Mouse (Mus musculus) lung, postnatal 0 days (tissue): ENCODE data around the gene F11r. TPM values are rescaled to one million over a fixed set of nuclear protein-coding genes. Genes with fewer than 3 reads are reported as not detected.

ENCODE experiments used
- ATAC-seq: fragments of 200-750 bp; cut with Nextera tagmentation; 2 replicates; pipeline ENCODE4 v1.8.0; 2017; ENCODE audit warnings: moderate library complexity
- DNase-seq: peaks from one replicate; pipeline ENCODE4 v3.0.0-alpha.2; 2016; ENCODE audit warnings: low spot score
- H3K27ac ChIP-seq: fragments of 300-500 bp; sonication (generic); 2 replicates; pipeline ENCODE4 v1.5.1; 2014; ENCODE audit warnings: antibody characterized with exemption, mild to moderate bottlenecking, low read length, mixed read lengths
- H3K27me3 ChIP-seq: fragments of 300-500 bp; sonication (generic); replicated peaks from 2 replicates; pipeline ENCODE4 v1.6.1; 2014; ENCODE audit warnings: low read length, mixed read lengths; ENCODE audit not compliant: insufficient read depth
- H3K36me3 ChIP-seq: fragments of 300-500 bp; sonication (generic); 2 replicates; pipeline ENCODE4 v1.6.1; 2014; ENCODE audit warnings: low read length, mixed read lengths; ENCODE audit not compliant: insufficient read depth
- H3K4me1 ChIP-seq: fragments of 300-500 bp; sonication (generic); 2 replicates; pipeline ENCODE4 v1.6.1; 2014; ENCODE audit warnings: antibody characterized with exemption, low read depth, low read length, mixed read lengths; ENCODE audit not compliant: insufficient read depth
- H3K4me2 ChIP-seq: fragments of 300-500 bp; sonication (generic); replicated peaks from 2 replicates; pipeline ENCODE4 v1.6.1; 2014; ENCODE audit warnings: low read depth, mild to moderate bottlenecking, low read length, moderate library complexity, mixed read lengths
- H3K4me3 ChIP-seq: fragments of 300-500 bp; sonication (generic); 2 replicates; pipeline ENCODE4 v1.5.1; 2014; ENCODE audit warnings: low read depth, low read length
- H3K9ac ChIP-seq: fragments of 300-500 bp; sonication (generic); replicated peaks from 2 replicates; pipeline ENCODE4 v1.6.1; 2014; ENCODE audit warnings: low read depth, mild to moderate bottlenecking
- H3K9me3 ChIP-seq: fragments of 300-500 bp; sonication (generic); 2 replicates; pipeline ENCODE4 v1.6.1; 2016; ENCODE audit warnings: low read length, mixed read lengths
- CTCF ChIP-seq: IDR thresholded peaks from 2 replicates; pipeline ENCODE4 v1.5.1; 2016; ENCODE audit warnings: antibody characterized with exemption, mild to moderate bottlenecking
- EP300 ChIP-seq: IDR thresholded peaks from 2 replicates; pipeline ENCODE4 v1.6.1; 2016; ENCODE audit warnings: antibody characterized with exemption, mild to moderate bottlenecking, control low read depth
- WGBS: fragments of 180-500 bp; shearing (Covaris S2); extraction: QIAGEN DNeasy Blood & Tissue Kit; methylation state at CpG from one replicate; pipeline ENCODE4 v1.1.7; 2014; 5-methylcytosine and 5-hydroxymethylcytosine counted together
- polyA plus RNA-seq: library from polyadenylated mRNA; unstranded; fragments of >200 nt; fragmentation: Nextera tagmentation; extraction: Ambion mirVana; gene quantifications from 2 replicates; pipeline ENCODE4 v1.2.1, GENCODE M21; 2015

F11r gene
- polyA plus RNA-seq: 177 and 239 TPM in 2 replicates

GRCm38 (mm10) chr1:171437264-171438013 lies at the start of gene F11r:
F11r (plus strand) TSS chr1:171437535.
- H3K9ac ChIP-seq: peak within 1 kb of the TSS; percentile 85
- H3K27ac ChIP-seq: peak within 1 kb of the TSS; percentile 95
- no peaks in the 10 kb centered on the region for H3K27me3 ChIP-seq
- no peaks in the 10 kb centered on the region for H3K36me3 ChIP-seq
- peaks cover 8% of the 10 kb centered on the region; the same call in 1 of the 2 replicates for H3K4me1 ChIP-seq
- TF ChIP-seq CTCF: peak; percentile 41
- peak; percentile 69; the same call in 1 of the 2 replicates for TF ChIP-seq EP300
- H3K9me3 ChIP-seq: no peaks in the 10 kb centered on the region
- peak; percentile 96 for DNase-seq
- peak within 1 kb of the TSS; percentile 72 for H3K4me2 ChIP-seq
- peak within 1 kb of the TSS; percentile 78 for H3K4me3 ChIP-seq
- 2% methylated on average over 44 of the region's 46 CpGs for WGBS
- ATAC-seq: peak; percentile 85

- H3K36me3 ChIP-seq: no peaks in the 10 kb centered on the region
- H3K27ac ChIP-seq: peak within 1 kb of the TSS; percentile 44; the same call in 1 of the 2 replicates
- no peak within 1 kb of the TSS for H3K9ac ChIP-seq
- DNase-seq (peak; percentile 59), ATAC-seq (peak; percentile 59)
- H3K4me1 ChIP-seq: no peaks in the 10 kb centered on the region
- no peak within 1 kb of the TSS; the same call in 1 of the 2 replicates for H3K4me3 ChIP-seq
- no peak within 1 kb of the TSS for H3K4me2 ChIP-seq
- 70% methylated on average over 15 of the region's 15 CpGs for WGBS
- H3K27me3 ChIP-seq: no peaks in the 10 kb centered on the region
- TF ChIP-seq EP300 (no peak), CTCF (no peak)
- H3K9me3 ChIP-seq: no peaks in the 10 kb centered on the region
These were observed 48.8 kb upstream of the F11r start, which contains the start of gene Arhgap30 for GRCm38 (mm10) chr1:171388376-171389102. Arhgap30 (plus strand) TSS chr1:171388954.

GRCm38 (mm10) chr1:171390101-171390500 lies 47.2 kb upstream of the F11r start:
- no peak for TF ChIP-seq CTCF
- TF ChIP-seq EP300: no peak
- 71% methylated on average over 4 of the region's 4 CpGs for WGBS
- no peak overlapping the region for H3K4me3 ChIP-seq
- H3K36me3 ChIP-seq: no peaks in the 10 kb centered on the region
- H3K4me1 ChIP-seq: no peaks in the 10 kb centered on the region
- peak; percentile 55; the same call in 1 of the 2 replicates for ATAC-seq
- H3K27me3 ChIP-seq: no peaks in the 10 kb centered on the region
- H3K9ac ChIP-seq: no peak overlapping the region
- no peak overlapping the region for H3K4me2 ChIP-seq
- no peaks in the 10 kb centered on the region for H3K9me3 ChIP-seq
- H3K27ac ChIP-seq: no peak overlapping the region
- DNase-seq: peak; percentile 31

- no peaks in the 10 kb centered on the region for H3K9me3 ChIP-seq
- no peaks in the 10 kb centered on the region for H3K4me1 ChIP-seq
- ATAC-seq (no peak), DNase-seq (no peak)
- no peak overlapping the region for H3K4me2 ChIP-seq
- no peaks in the 10 kb centered on the region for H3K36me3 ChIP-seq
- no peak overlapping the region for H3K9ac ChIP-seq
- H3K27me3 ChIP-seq: no peaks in the 10 kb centered on the region
- WGBS: 77% methylated on average over 4 of the region's 4 CpGs
- no peak for TF ChIP-seq CTCF
- TF ChIP-seq EP300: no peak
- H3K27ac ChIP-seq: no peak overlapping the region
- H3K4me3 ChIP-seq: no peak overlapping the region
These were observed 35.5 kb upstream of the F11r start for GRCm38 (mm10) chr1:171401821-171402220.

- no peak for ATAC-seq
- 82% methylated on average over 7 of the region's 9 CpGs for WGBS
These were observed 34.3 kb upstream of the F11r start for GRCm38 (mm10) chr1:171402991-171403390.

GRCm38 (mm10) chr1:171407263-171407662 lies 30.1 kb upstream of the F11r start:
- H3K27ac ChIP-seq: no peak overlapping the region
- 70% methylated on average over 5 of the region's 5 CpGs for WGBS

More at GRCm38 (mm10) chr1:171402991-171403390, 34.3 kb upstream of the F11r start:
- no peaks in the 10 kb centered on the region for H3K4me1 ChIP-seq
- H3K9ac ChIP-seq: no peak overlapping the region
- H3K36me3 ChIP-seq: no peaks in the 10 kb centered on the region
- H3K4me2 ChIP-seq: no peak overlapping the region
- H3K4me3 ChIP-seq: no peak overlapping the region
- no peaks in the 10 kb centered on the region for H3K27me3 ChIP-seq
- H3K9me3 ChIP-seq: no peaks in the 10 kb centered on the region
- no peak for TF ChIP-seq EP300
- no peak overlapping the region for H3K27ac ChIP-seq
- no peak for DNase-seq

More at GRCm38 (mm10) chr1:171407263-171407662, 30.1 kb upstream of the F11r start:
- no peak for DNase-seq
- Histone ChIP-seq H3K9me3 (no peaks in the 10 kb centered on the region), H3K4me2 (no peak overlapping the region), H3K27me3 (no peaks in the 10 kb centered on the region), H3K36me3 (no peaks in the 10 kb centered on the region), H3K4me3 (no peak overlapping the region), H3K9ac (no peak overlapping the region), H3K4me1 (no peaks in the 10 kb centered on the region)
- no peak for ATAC-seq
- TF ChIP-seq EP300 (no peak), CTCF (no peak)
